Mouse (Mus musculus) lung, postnatal 0 days (tissue): ENCODE measurements at regions not wholly inside any gene's neighbourhood (a gene's known extent, or its start where the extent isn't known, plus 50 kb on each side); places are given as distances from the start of the nearest gene placed in this dataset.

ENCODE experiments used
- ATAC-seq: fragments of 200-750 bp; cut with Nextera tagmentation; 2 replicates; pipeline ENCODE4 v1.8.0; 2017; ENCODE audit warnings: moderate library complexity
- DNase-seq: peaks from one replicate; pipeline ENCODE4 v3.0.0-alpha.2; 2016; ENCODE audit warnings: low spot score
- H3K27ac ChIP-seq: fragments of 300-500 bp; sonication (generic); 2 replicates; pipeline ENCODE4 v1.5.1; 2014; ENCODE audit warnings: antibody characterized with exemption, mild to moderate bottlenecking, low read length, mixed read lengths
- H3K27me3 ChIP-seq: fragments of 300-500 bp; sonication (generic); replicated peaks from 2 replicates; pipeline ENCODE4 v1.6.1; 2014; ENCODE audit warnings: low read length, mixed read lengths; ENCODE audit not compliant: insufficient read depth
- H3K36me3 ChIP-seq: fragments of 300-500 bp; sonication (generic); 2 replicates; pipeline ENCODE4 v1.6.1; 2014; ENCODE audit warnings: low read length, mixed read lengths; ENCODE audit not compliant: insufficient read depth
- H3K4me1 ChIP-seq: fragments of 300-500 bp; sonication (generic); 2 replicates; pipeline ENCODE4 v1.6.1; 2014; ENCODE audit warnings: antibody characterized with exemption, low read depth, low read length, mixed read lengths; ENCODE audit not compliant: insufficient read depth
- H3K4me2 ChIP-seq: fragments of 300-500 bp; sonication (generic); replicated peaks from 2 replicates; pipeline ENCODE4 v1.6.1; 2014; ENCODE audit warnings: low read depth, mild to moderate bottlenecking, low read length, moderate library complexity, mixed read lengths
- H3K4me3 ChIP-seq: fragments of 300-500 bp; sonication (generic); 2 replicates; pipeline ENCODE4 v1.5.1; 2014; ENCODE audit warnings: low read depth, low read length
- H3K9ac ChIP-seq: fragments of 300-500 bp; sonication (generic); replicated peaks from 2 replicates; pipeline ENCODE4 v1.6.1; 2014; ENCODE audit warnings: low read depth, mild to moderate bottlenecking
- H3K9me3 ChIP-seq: fragments of 300-500 bp; sonication (generic); 2 replicates; pipeline ENCODE4 v1.6.1; 2016; ENCODE audit warnings: low read length, mixed read lengths
- CTCF ChIP-seq: IDR thresholded peaks from 2 replicates; pipeline ENCODE4 v1.5.1; 2016; ENCODE audit warnings: antibody characterized with exemption, mild to moderate bottlenecking
- EP300 ChIP-seq: IDR thresholded peaks from 2 replicates; pipeline ENCODE4 v1.6.1; 2016; ENCODE audit warnings: antibody characterized with exemption, mild to moderate bottlenecking, control low read depth
- WGBS: fragments of 180-500 bp; shearing (Covaris S2); extraction: QIAGEN DNeasy Blood & Tissue Kit; methylation state at CpG from one replicate; pipeline ENCODE4 v1.1.7; 2014; 5-methylcytosine and 5-hydroxymethylcytosine counted together

DNA sequence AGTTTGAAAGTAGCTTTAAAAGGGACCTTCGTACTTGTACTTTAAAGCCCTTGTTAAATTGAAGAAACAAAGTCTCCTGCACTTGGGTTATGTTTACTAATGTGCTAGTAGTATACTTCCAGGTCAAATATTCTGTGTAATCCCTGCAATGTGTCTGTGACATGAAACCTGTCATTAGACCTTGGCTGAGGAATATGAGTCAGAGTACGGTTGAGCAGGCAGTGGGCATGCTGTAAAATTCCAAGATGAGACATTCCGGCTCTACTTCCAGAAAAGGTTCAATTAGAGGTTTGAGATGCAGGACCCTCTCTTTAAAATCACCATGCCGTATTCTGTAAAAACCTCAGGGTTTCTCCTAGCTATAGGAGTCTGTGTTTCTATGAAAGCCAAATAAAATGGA, 64.6 kb upstream of the Adamts5 start:
- Histone ChIP-seq H3K36me3 (no peaks in the 10 kb centered on the region), H3K4me3 (no peak overlapping the region), H3K27ac (no peak overlapping the region), H3K4me1 (no peaks in the 10 kb centered on the region), H3K27me3 (no peaks in the 10 kb centered on the region), H3K9ac (no peak overlapping the region), H3K4me2 (no peak overlapping the region), H3K9me3 (no peaks in the 10 kb centered on the region)
- TF ChIP-seq EP300 = no peak
- TF ChIP-seq CTCF = no peak
- 73% methylated on average over 4 of the region's 4 CpGs for WGBS
- ATAC-seq = no peak
- DNase-seq = no peak

- no peaks in the 10 kb centered on the region for H3K27me3 ChIP-seq
- H3K4me1 ChIP-seq = no peaks in the 10 kb centered on the region
- no peak for TF ChIP-seq CTCF
- TF ChIP-seq EP300 = no peak
- no peak overlapping the region for H3K4me2 ChIP-seq
- no peak overlapping the region for H3K9ac ChIP-seq
- H3K36me3 ChIP-seq = no peaks in the 10 kb centered on the region
- no peaks in the 10 kb centered on the region for H3K9me3 ChIP-seq
- ATAC-seq (no peak), DNase-seq (no peak)
- H3K4me3 ChIP-seq = no peak overlapping the region
- H3K27ac ChIP-seq = no peak overlapping the region
- WGBS = 71% methylated on average over 2 of the region's 2 CpGs
Observed at GRCm38 (mm10) chr16:85964352-85965210, 63.0 kb upstream of the Adamts5 start.

GRCm38 (mm10) chr16:85956006-85956562, 54.5 kb upstream of the Adamts5 start:
- no peak for TF ChIP-seq EP300
- Histone ChIP-seq H3K4me1 (no peaks in the 10 kb centered on the region), H3K9me3 (no peaks in the 10 kb centered on the region), H3K4me3 (no peak overlapping the region), H3K9ac (no peak overlapping the region), H3K27me3 (no peaks in the 10 kb centered on the region), H3K27ac (no peak overlapping the region), H3K4me2 (no peak overlapping the region), H3K36me3 (no peaks in the 10 kb centered on the region)
- 75% methylated on average over 4 of the region's 4 CpGs for WGBS
- ATAC-seq (no peak), DNase-seq (no peak)

- no peaks in the 10 kb centered on the region for H3K36me3 ChIP-seq
- H3K9me3 ChIP-seq = no peaks in the 10 kb centered on the region
- no peaks in the 10 kb centered on the region for H3K27me3 ChIP-seq
- no peak overlapping the region for H3K27ac ChIP-seq
- no peak overlapping the region for H3K4me3 ChIP-seq
- WGBS = 81% methylated on average over 4 of the region's 4 CpGs
- H3K9ac ChIP-seq = no peak overlapping the region
- no peak for TF ChIP-seq CTCF
- H3K4me1 ChIP-seq = no peaks in the 10 kb centered on the region
- ATAC-seq (no peak), DNase-seq (no peak)
- no peak overlapping the region for H3K4me2 ChIP-seq
Observed at GRCm38 (mm10) chr16:85951628-85952027, 50.0 kb upstream of the Adamts5 start.
